In the genomic region with DNA sequence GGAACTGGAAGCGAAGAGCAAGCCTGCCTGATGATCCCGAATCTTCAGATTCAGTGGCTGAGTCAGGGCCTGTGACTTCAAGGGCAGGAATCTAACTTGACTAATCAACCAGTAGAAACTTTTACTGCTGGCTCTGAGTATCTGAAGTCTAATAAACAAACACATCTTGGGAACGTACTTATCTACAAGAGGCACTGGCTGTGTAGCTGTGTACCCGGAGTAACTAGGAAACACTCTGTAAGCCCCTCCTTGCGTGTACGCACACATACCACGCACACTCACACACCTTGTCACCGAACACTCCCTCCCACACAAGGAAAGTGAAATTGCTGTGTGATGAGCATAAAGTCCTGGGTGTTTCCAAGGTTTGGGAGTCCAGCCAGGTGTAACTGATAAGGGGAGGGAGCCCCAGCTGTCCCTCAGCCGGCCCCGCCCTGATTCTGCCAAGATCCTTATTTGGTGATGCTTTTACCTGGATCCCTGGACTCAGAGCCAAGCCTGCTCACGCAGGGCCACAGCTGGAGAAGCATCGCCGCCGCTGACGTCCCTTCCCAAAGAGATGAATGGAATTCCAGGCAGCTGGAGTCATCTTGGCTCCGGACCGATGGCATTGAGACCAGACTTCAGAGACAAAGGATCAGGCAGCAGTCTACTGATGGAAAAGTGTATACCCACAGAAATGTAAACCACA, we compare ENCODE assay signal across 8 mouse cellular contexts. TPM values are rescaled to one million over a fixed set of nuclear protein-coding genes. Genes with fewer than 3 reads are reported as not detected.
DNase-seq lines count a peak whose midpoint lies in the region; ATAC-seq lines count a peak whose summit lies in the region.

No protein-coding gene starts in this region.

- H3K4me3 ChIP-seq in embryonic facial prominence, embryonic 12.5 days, result peak overlapping the region; percentile 59
- peak overlapping the region; percentile 57 for H3K4me3 ChIP-seq in heart, embryonic 11.5 days (ENCODE audit: low read depth, low read length)
- H3K4me3 ChIP-seq in midbrain, embryonic 11.5 days (ENCODE audit: low read depth, low read length), result peak overlapping the region; percentile 47

- 0 out of 2 replicates have a peak overlapping the region, but pooled peaks have one; percentile 47 for H3K27ac ChIP-seq in embryonic facial prominence, embryonic 12.5 days
- H3K27ac ChIP-seq in heart, embryonic 11.5 days (ENCODE audit: low read depth, low read length), result peak overlapping the region; percentile 46; the same call in 1 of the 2 replicates
- no peak overlapping the region for H3K27ac ChIP-seq in midbrain, embryonic 11.5 days (ENCODE audit: low read depth, low read length)

- DNase-seq in urinary bladder, adult 18-20 months (ENCODE audit: low spot score in 2 of 2), result peak; percentile 27 to 49
- no peak for DNase-seq in urinary bladder, postnatal 10 days (ENCODE audit: low spot score)
- DNase-seq in kidney, postnatal 36 days, result peak; percentile 20 to 26
- peak; percentile 86 for DNase-seq in midbrain, embryonic 11.5 days (ENCODE audit: low spot score, missing footprints)
- no peak for DNase-seq in thymus, postnatal 0 days (ENCODE audit: low spot score)
- DNase-seq in frontal cortex, postnatal 25 days (ENCODE audit: low spot score in 2 of 2), result no peak

- 37% methylated on average over 17 of the region's 17 CpGs for WGBS in embryonic facial prominence, embryonic 12.5 days
- WGBS in heart, embryonic 11.5 days (ENCODE audit: insufficient replicate concordance), result 26% methylated on average over 17 of the region's 17 CpGs
- 36% methylated on average over 17 of the region's 17 CpGs for WGBS in midbrain, embryonic 11.5 days

- ATAC-seq in embryonic facial prominence, embryonic 12.5 days (ENCODE audit: insufficient number of reproducible peaks, insufficient read depth, low FRiP score, low TSS enrichment), result no peak
- ATAC-seq in heart, embryonic 11.5 days (replicated peaks; ENCODE audit: insufficient number of reproducible peaks, low FRiP score, low TSS enrichment), result no peak
- ATAC-seq in midbrain, embryonic 11.5 days (ENCODE audit: low FRiP score), result peak; percentile 61

- H3K9me3 ChIP-seq in embryonic facial prominence, embryonic 12.5 days, result no peaks in the 10 kb centered on the region
- no peaks in the 10 kb centered on the region for H3K9me3 ChIP-seq in heart, embryonic 11.5 days (replicated peaks; ENCODE audit: control insufficient read depth, low read length)
- H3K9me3 ChIP-seq in midbrain, embryonic 11.5 days (ENCODE audit: control insufficient read depth, low read length), result no peaks in the 10 kb centered on the region

- H3K27me3 ChIP-seq in embryonic facial prominence, embryonic 12.5 days, result 0 out of 2 replicates have a peak, but pooled peaks cover 2% of the 10 kb centered on the region
- no peaks in the 10 kb centered on the region for H3K27me3 ChIP-seq in heart, embryonic 11.5 days (ENCODE audit: control insufficient read depth, insufficient read depth, low read length)
- H3K27me3 ChIP-seq in midbrain, embryonic 11.5 days (ENCODE audit: control insufficient read depth, insufficient read depth, low read length), result peaks cover 6% of the 10 kb centered on the region; the same call in 1 of the 2 replicates

- peak overlapping the region; percentile 15; the same call in 1 of the 2 replicates for H3K9ac ChIP-seq in embryonic facial prominence, embryonic 12.5 days
- H3K9ac ChIP-seq in heart, embryonic 11.5 days (ENCODE audit: low read depth, low read length), result peak overlapping the region; percentile 18; the same call in 1 of the 2 replicates
- peak overlapping the region; percentile 59 for H3K9ac ChIP-seq in midbrain, embryonic 11.5 days (ENCODE audit: low read length)

- H3K4me1 ChIP-seq in embryonic facial prominence, embryonic 12.5 days, result peaks cover 27% of the 10 kb centered on the region
- peaks cover 10% of the 10 kb centered on the region for H3K4me1 ChIP-seq in heart, embryonic 11.5 days (ENCODE audit: control insufficient read depth, insufficient read depth, low read length)
- peaks cover 8% of the 10 kb centered on the region for H3K4me1 ChIP-seq in midbrain, embryonic 11.5 days (ENCODE audit: control insufficient read depth, insufficient read depth, low read length)

- H3K36me3 ChIP-seq in embryonic facial prominence, embryonic 12.5 days, result peaks cover 7% of the 10 kb centered on the region; the same call in 1 of the 2 replicates
- no peaks in the 10 kb centered on the region for H3K36me3 ChIP-seq in heart, embryonic 11.5 days (ENCODE audit: control insufficient read depth, insufficient read depth, low read length)
- no peaks in the 10 kb centered on the region; the same call in 1 of the 2 replicates for H3K36me3 ChIP-seq in midbrain, embryonic 11.5 days (ENCODE audit: control insufficient read depth, insufficient read depth, low read length)

- H3K4me2 ChIP-seq in embryonic facial prominence, embryonic 12.5 days (replicated peaks), result peak overlapping the region; percentile 88
- H3K4me2 ChIP-seq in heart, embryonic 11.5 days, result peak overlapping the region; percentile 95
- H3K4me2 ChIP-seq in midbrain, embryonic 11.5 days, result peak overlapping the region; percentile 94

RNA-seq across cellular contexts. Expression of gene Thbs1, which starts 1.3 kb away (rescaled TPM):
- 90.3 and 91.5 TPM in 2 replicates for polyA plus RNA-seq in embryonic facial prominence, embryonic 12.5 days (2016; fragmentation: Nextera tagmentation; extraction: Ambion mirVana)
- 45.5 and 73.0 TPM in 2 replicates for polyA plus RNA-seq in heart, embryonic 11.5 days (2014; fragmentation: Nextera tagmentation; extraction: Ambion mirVana)
- 37.4 and 42.0 TPM in 2 replicates for polyA plus RNA-seq in midbrain, embryonic 11.5 days (2014; fragmentation: Nextera tagmentation; extraction: Ambion mirVana)
- polyA plus RNA-seq in thymus, postnatal 0 days (2015; fragmentation: Nextera tagmentation; extraction: Ambion mirVana), result 1.5 and 1.8 TPM in 2 replicates

Comparison
In these comparisons a context has a peak if more than half of its experiments do, and no peak if none do; other contexts are left out.
1. DNase-seq: peak in urinary bladder, adult 18-20 months (2 of 2), kidney, postnatal 36 days (2 of 2) and midbrain, embryonic 11.5 days (single experiment); none in urinary bladder, postnatal 10 days (single experiment), thymus, postnatal 0 days (single experiment) and frontal cortex, postnatal 25 days (0 of 2).
2. RNA of gene Thbs1, which starts 1.3 kb away (polyA plus RNA-seq): 90.3 to 91.5 TPM in embryonic facial prominence, embryonic 12.5 days, 45.5 to 73.0 TPM in heart, embryonic 11.5 days and 37.4 to 42.0 TPM in midbrain, embryonic 11.5 days; 1.5 to 1.8 TPM in thymus, postnatal 0 days; every median in the first group is over 10 times any median in the second.
3. Peak in every context shown above with its lines, with median percentiles within 50 percentile points of each other: H3K4me2 ChIP-seq, H3K4me3 ChIP-seq and H3K9ac ChIP-seq.